Mouse (Mus musculus) hindbrain, embryonic 10.5 days (tissue): ENCODE results near the gene Socs5. TPM values are rescaled to one million over a fixed set of nuclear protein-coding genes. Genes with fewer than 3 reads are reported as not detected.
A peak's percentile ranks its signal among the peaks of the same experiment; 100 is the strongest.

Experiments
- DNase-seq: peaks from one replicate; pipeline ENCODE4 v3.0.0-alpha.2; 2017; ENCODE audit warnings: low spot score
- H3K27ac ChIP-seq: fragments of 300-500 bp; sonication (generic); 2 replicates; pipeline ENCODE4 v1.5.1; 2016; ENCODE audit warnings: mild to moderate bottlenecking, moderate library complexity
- H3K27me3 ChIP-seq: fragments of 300-500 bp; sonication (generic); 2 replicates; pipeline ENCODE4 v1.6.1; 2016; ENCODE audit warnings: mild to moderate bottlenecking; ENCODE audit not compliant: poor library complexity, insufficient read depth, severe bottlenecking
- H3K36me3 ChIP-seq: fragments of 300-500 bp; sonication (generic); 2 replicates; pipeline ENCODE4 v1.6.1; 2016; ENCODE audit warnings: mild to moderate bottlenecking, moderate library complexity
- H3K4me1 ChIP-seq: fragments of 300-500 bp; sonication (generic); replicated peaks from 2 replicates; pipeline ENCODE4 v1.6.1; 2016; ENCODE audit warnings: mild to moderate bottlenecking
- H3K4me3 ChIP-seq: fragments of 300-500 bp; sonication (generic); 2 replicates; pipeline ENCODE4 v1.5.1; 2016; ENCODE audit warnings: mild to moderate bottlenecking, moderate library complexity
- H3K9me3 ChIP-seq: fragments of 300-500 bp; sonication (generic); 2 replicates; pipeline ENCODE4 v1.6.1; 2016; ENCODE audit warnings: mild to moderate bottlenecking, moderate library complexity
- WGBS: fragments of 180-500 bp; shearing (Covaris S2); methylation state at CpG from one replicate; pipeline ENCODE4 v1.1.7; 2016; 5-methylcytosine and 5-hydroxymethylcytosine counted together
- polyA plus RNA-seq: library from polyadenylated mRNA; unstranded; fragments of >200 nt; fragmentation: Nextera tagmentation; extraction: Ambion mirVana; gene quantifications from 2 replicates; pipeline ENCODE4 v1.2.1, GENCODE M21; 2016

Gene Socs5
- polyA plus RNA-seq, 1 experiment from 2014 or later = 8.8 TPM

DNA sequence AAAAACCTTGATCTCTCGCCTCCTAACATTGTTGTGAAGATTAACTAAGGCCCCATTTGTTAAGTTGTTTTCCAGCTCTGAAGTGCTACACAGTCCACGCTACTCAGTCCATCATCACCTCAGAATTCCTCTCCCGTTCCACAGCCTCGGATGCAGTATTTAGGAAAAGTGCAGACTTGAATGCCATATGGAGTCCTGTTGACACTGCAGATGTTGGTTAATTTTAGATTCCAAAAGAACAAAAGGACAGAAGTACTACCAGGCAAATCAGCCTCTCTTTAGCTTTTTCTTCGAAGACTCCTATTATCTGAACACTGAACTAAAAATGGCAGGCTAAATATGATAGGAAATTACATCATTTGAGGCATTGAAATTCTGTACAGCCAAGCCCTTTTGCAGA, 14.4 kb upstream of the Socs5 start:
- no peak for DNase-seq
- WGBS = 81% methylated on average over 5 of the region's 5 CpGs

DNA sequence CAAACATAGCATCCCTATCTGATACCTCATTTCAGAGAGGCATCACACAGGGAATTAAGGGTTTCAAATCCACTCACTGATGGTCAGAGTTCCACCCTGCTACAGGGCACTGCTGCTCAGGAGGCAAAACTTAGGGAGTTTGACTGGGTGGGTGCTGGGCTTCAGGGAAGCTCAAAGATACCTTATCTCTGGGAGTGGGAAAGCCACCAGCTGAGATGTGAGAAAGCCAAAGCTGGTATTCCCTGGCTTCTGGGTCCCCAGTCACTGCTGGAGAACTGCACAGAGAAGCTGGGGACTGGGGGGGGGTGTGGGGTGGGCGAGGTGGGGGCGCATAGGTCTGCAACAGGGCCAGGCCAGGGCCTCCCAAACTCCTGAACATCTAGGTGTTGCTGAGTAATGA, 10.5 kb upstream of the Socs5 start:
- Histone ChIP-seq H3K4me3 (no peak overlapping the region), H3K4me1 (peaks cover 4% of the 10 kb centered on the region; the same call in 1 of the 2 replicates), H3K36me3 (no peaks in the 10 kb centered on the region), H3K9me3 (no peaks in the 10 kb centered on the region), H3K27ac (no peak overlapping the region; the same call in 1 of the 2 replicates), H3K27me3 (no peaks in the 10 kb centered on the region)
- DNase-seq = no peak
- WGBS = 61% methylated on average over 2 of the region's 2 CpGs

More for the DNA sequence above, 14.4 kb upstream of the Socs5 start:
- Histone ChIP-seq H3K27ac (no peak overlapping the region), H3K36me3 (no peaks in the 10 kb centered on the region), H3K9me3 (no peaks in the 10 kb centered on the region), H3K4me3 (no peak overlapping the region), H3K4me1 (peaks cover 4% of the 10 kb centered on the region; the same call in 1 of the 2 replicates), H3K27me3 (no peaks in the 10 kb centered on the region)

DNA sequence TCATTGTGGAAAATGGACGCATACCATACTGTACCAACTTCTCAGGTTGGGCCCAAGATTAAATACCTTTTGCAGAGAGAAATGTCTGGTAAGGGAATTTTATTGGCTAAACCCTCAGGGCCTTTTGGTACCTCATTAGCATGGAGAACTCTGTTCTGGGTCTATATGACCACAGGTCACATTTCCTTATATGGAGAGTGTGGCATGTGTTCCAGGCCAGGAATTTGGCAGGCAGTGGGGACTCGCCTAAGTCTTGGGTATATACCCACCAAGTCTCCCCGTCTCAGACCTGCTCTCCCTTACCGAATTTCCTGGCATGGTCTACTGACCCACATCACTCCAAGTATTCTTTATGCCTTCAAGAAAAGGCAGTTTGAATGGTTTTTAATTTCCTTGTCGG, 9.9 kb upstream of the Socs5 start:
- no peaks in the 10 kb centered on the region for H3K9me3 ChIP-seq
- no peaks in the 10 kb centered on the region for H3K36me3 ChIP-seq
- H3K27me3 ChIP-seq = no peaks in the 10 kb centered on the region
- peaks cover 4% of the 10 kb centered on the region; the same call in 1 of the 2 replicates for H3K4me1 ChIP-seq
- DNase-seq = no peak
- H3K27ac ChIP-seq = no peak overlapping the region
- WGBS = 86% methylated on average over 5 of the region's 5 CpGs
- H3K4me3 ChIP-seq = no peak overlapping the region

DNA sequence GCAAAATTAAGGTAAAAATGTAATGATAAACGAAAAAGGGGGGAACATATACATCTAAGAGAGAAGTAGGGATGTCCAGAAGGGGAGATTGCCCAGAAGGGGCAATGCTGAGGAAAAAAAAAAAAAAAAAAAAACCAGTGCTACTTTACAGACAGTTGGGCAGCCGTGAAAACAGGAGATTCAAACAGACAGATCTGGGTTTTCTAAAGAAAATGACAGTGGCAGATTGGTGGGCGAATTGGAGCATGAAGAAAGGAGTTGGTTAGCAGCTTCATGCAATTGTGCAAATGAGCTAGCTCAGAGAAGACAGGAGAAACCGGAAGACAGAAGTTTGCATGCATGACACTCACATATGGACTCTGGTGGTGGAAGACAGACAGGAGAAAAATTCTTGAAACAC, 6.5 kb upstream of the Socs5 start:
- DNase-seq = no peak
- Histone ChIP-seq H3K4me3 (no peak overlapping the region), H3K27me3 (no peaks in the 10 kb centered on the region), H3K36me3 (no peaks in the 10 kb centered on the region), H3K9me3 (0 out of 2 replicates have a peak, but pooled peaks cover 3% of the 10 kb centered on the region), H3K27ac (no peak overlapping the region), H3K4me1 (peaks cover 5% of the 10 kb centered on the region)
- 75% methylated on average over 4 of the region's 4 CpGs for WGBS

GRCm38 (mm10) chr17:87102636-87103035, 4.8 kb upstream of the Socs5 start:
- peaks cover 9% of the 10 kb centered on the region for H3K4me1 ChIP-seq
- 76% methylated on average over 8 of the region's 8 CpGs for WGBS
- DNase-seq = no peak
- H3K27ac ChIP-seq = no peak overlapping the region
- H3K4me3 ChIP-seq = no peak overlapping the region
- H3K36me3 ChIP-seq = no peaks in the 10 kb centered on the region
- 0 out of 2 replicates have a peak, but pooled peaks cover 3% of the 10 kb centered on the region for H3K9me3 ChIP-seq
- no peaks in the 10 kb centered on the region for H3K27me3 ChIP-seq

GRCm38 (mm10) chr17:87103060-87103459, 4.4 kb upstream of the Socs5 start:
- no peak for DNase-seq
- Histone ChIP-seq H3K4me1 (peaks cover 10% of the 10 kb centered on the region), H3K4me3 (no peak overlapping the region), H3K27ac (no peak overlapping the region), H3K9me3 (0 out of 2 replicates have a peak, but pooled peaks cover 3% of the 10 kb centered on the region), H3K36me3 (no peaks in the 10 kb centered on the region), H3K27me3 (no peaks in the 10 kb centered on the region)
- WGBS = 86% methylated on average over 5 of the region's 5 CpGs

- no peak overlapping the region for H3K4me3 ChIP-seq
- H3K9me3 ChIP-seq = 0 out of 2 replicates have a peak, but pooled peaks cover 3% of the 10 kb centered on the region
- no peak overlapping the region for H3K27ac ChIP-seq
- no peak for DNase-seq
- 87% methylated on average over 4 of the region's 4 CpGs for WGBS
- H3K27me3 ChIP-seq = no peaks in the 10 kb centered on the region
- H3K36me3 ChIP-seq = no peaks in the 10 kb centered on the region
- peaks cover 20% of the 10 kb centered on the region for H3K4me1 ChIP-seq
Measured at GRCm38 (mm10) chr17:87104276-87104675, 3.2 kb upstream of the Socs5 start.

- Histone ChIP-seq H3K4me3 (peak overlapping the region; percentile 92; the same call in 1 of the 2 replicates), H3K36me3 (no peaks in the 10 kb centered on the region), H3K9me3 (0 out of 2 replicates have a peak, but pooled peaks cover 3% of the 10 kb centered on the region), H3K4me1 (peaks cover 20% of the 10 kb centered on the region), H3K27me3 (no peaks in the 10 kb centered on the region), H3K27ac (peak overlapping the region; percentile 91; the same call in 1 of the 2 replicates)
- 88% methylated on average over 7 of the region's 7 CpGs for WGBS
- DNase-seq = no peak
Measured at GRCm38 (mm10) chr17:87105941-87106340, 1.5 kb upstream of the Socs5 start.

DNA sequence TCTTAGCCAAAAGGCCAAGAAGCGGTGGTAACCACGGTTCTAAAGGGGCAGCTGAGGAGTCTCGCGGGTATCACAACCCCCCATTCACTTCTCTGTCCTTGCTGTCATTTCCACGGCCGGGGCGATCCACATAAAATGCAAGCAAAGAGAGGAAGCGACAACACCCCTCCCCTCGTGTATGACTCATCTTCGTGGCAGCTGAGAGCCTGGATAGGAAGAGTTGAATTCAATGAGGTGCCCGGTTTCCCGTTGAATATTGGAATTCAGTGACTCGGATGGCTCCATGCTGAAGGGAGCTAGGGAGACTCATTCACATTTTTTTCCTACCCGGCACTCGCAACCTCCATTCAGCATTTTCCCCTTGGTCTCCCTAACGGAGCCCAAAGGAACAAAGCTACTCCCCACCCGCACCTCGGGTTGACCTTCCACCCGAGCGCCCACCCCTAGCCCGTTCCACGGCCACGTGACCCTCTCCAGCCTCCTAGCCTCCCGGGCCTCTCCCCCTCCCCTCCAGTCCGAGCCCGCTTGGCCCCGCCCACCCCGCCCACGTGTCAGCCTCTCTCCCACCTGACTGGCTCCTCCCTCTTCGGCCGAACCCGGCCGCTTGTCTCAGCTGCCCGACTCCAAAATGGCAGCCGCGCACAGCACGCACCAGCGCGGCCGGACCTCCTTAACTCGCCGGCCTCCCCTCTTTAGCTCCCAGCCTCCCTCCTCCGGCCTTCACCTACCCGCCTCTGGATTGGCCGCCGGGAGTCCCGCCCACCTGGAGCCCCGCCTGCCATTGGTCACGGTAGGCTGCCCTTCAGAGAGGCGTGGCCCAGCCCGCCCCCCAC, 572 bp upstream of the Socs5 start:
- Histone ChIP-seq H3K36me3 (no peaks in the 10 kb centered on the region), H3K4me1 (peaks cover 20% of the 10 kb centered on the region), H3K27ac (peak overlapping the region; percentile 91), H3K27me3 (no peaks in the 10 kb centered on the region), H3K9me3 (0 out of 2 replicates have a peak, but pooled peaks cover 3% of the 10 kb centered on the region), H3K4me3 (peak overlapping the region; percentile 92)
- under 1% methylated on average over 51 of the region's 51 CpGs for WGBS
- peak; percentile 98 for DNase-seq

DNA sequence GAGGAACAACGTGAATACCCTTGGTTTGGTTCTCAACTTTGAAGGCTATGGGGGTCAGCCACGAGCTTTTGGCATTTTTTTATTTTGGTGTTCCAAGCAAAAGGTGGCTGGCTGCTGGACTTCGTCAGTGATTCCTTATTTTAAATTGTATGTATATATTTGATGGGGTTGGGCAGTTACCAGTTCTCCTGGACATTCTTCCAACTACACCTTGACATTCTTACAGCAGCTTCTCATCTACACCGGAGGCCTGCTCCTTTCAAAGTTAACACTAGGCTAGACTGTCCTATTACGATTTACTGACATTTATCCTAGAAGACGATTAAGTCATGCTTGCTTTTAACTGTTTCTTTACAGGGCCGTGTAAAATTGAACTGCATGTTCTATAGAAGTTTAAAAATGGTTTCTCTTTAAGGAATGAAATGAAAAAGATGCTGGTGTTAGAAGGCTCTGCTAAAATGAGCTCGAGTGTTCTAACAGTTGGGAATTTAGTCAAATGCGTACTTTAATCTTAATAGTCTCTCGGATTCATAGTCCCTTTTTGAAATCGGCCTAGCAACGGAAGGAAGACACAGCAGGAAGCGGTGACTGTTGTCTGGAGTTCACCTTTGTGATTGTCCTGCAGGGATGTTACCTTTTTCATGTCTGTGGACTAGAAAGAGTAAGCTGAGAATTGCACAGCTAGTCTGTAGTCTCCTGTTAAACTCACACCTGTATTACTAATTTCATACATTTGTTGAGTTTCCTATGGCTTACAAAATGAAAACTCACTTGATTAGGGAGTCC, 1.2 kb downstream of the Socs5 start:
- Histone ChIP-seq H3K9me3 (no peaks in the 10 kb centered on the region), H3K27me3 (no peaks in the 10 kb centered on the region), H3K4me1 (peaks cover 24% of the 10 kb centered on the region), H3K36me3 (no peaks in the 10 kb centered on the region), H3K4me3 (peak overlapping the region; percentile 92), H3K27ac (peak overlapping the region; percentile 91; the same call in 1 of the 2 replicates)
- no peak for DNase-seq
- 52% methylated on average over 13 of the region's 13 CpGs for WGBS

DNA sequence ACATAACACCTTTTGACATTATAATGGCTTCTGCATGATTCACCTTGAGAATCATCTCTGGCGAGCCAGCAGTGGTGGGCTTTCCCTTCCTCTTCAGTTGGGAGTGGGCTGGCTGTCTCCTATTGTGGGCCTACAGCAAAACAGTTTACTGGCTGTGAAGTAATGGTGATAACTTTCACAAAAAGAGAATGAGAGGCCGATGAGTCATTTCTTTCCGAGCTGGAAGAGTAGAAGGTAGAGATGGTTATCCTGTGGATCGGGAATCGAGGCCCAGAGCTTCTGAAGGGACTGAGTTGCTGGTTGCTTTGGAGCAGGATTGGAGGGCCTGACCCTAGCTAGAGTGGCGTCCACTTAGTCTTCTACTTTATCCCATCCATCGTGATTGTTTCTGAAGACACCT, 2.0 kb downstream of the Socs5 start:
- peaks cover 24% of the 10 kb centered on the region for H3K4me1 ChIP-seq
- no peak overlapping the region for H3K27ac ChIP-seq
- no peaks in the 10 kb centered on the region for H3K9me3 ChIP-seq
- H3K27me3 ChIP-seq = no peaks in the 10 kb centered on the region
- no peaks in the 10 kb centered on the region for H3K36me3 ChIP-seq
- 85% methylated on average over 7 of the region's 7 CpGs for WGBS
- no peak overlapping the region for H3K4me3 ChIP-seq
- DNase-seq = no peak

- 80% methylated on average over 5 of the region's 5 CpGs for WGBS
- DNase-seq = no peak
- H3K36me3 ChIP-seq = no peaks in the 10 kb centered on the region
- peaks cover 19% of the 10 kb centered on the region for H3K4me1 ChIP-seq
- no peaks in the 10 kb centered on the region for H3K27me3 ChIP-seq
- H3K4me3 ChIP-seq = no peak overlapping the region
- no peaks in the 10 kb centered on the region for H3K9me3 ChIP-seq
- no peak overlapping the region for H3K27ac ChIP-seq
Measured at GRCm38 (mm10) chr17:87112852-87113592, 5.5 kb downstream of the Socs5 start.
